Mouse (Mus musculus) small intestine, adult 2 months (tissue): Measurements from ENCODE around the gene Nova2.

Experiments used
- CTCF ChIP-seq: fragments of 200-500 bp; IDR thresholded peaks from 2 replicates; pipeline ENCODE4 v1.5.1; 2012; ENCODE audit warnings: low read depth, mild to moderate bottlenecking, control low read depth, inconsistent platforms, low read length, moderate library complexity, mixed read lengths; ENCODE audit not compliant: insufficient replicate concordance, insufficient read length; ENCODE audit errors: extremely low read depth
- POLR2A ChIP-seq: fragments of 200-500 bp; IDR thresholded peaks from 2 replicates; pipeline ENCODE4 v1.6.1; 2012; ENCODE audit warnings: low read depth, mild to moderate bottlenecking, control low read depth, inconsistent platforms, low read length, moderate library complexity

GRCm38 (mm10) chr7:18883991-18884744 is 41.5 kb upstream of the Nova2 start:
- TF ChIP-seq CTCF (no peak), POLR2A (peak; percentile 55; the same call in 1 of the 2 replicates)
